Mouse (Mus musculus) neural tube, embryonic 13.5 days (tissue): ENCODE results near the gene Pla2g7. TPM values are rescaled to one million over a fixed set of nuclear protein-coding genes. Genes with fewer than 3 reads are reported as not detected.
"Not testable (repeated sequence)": the region's sequence is repeated elsewhere in the genome, so short reads cannot be mapped to it uniquely, and the experiment has no call there.

Source experiments
- ATAC-seq: fragments of 200-750 bp; cut with Nextera tagmentation; 2 replicates; pipeline ENCODE4 v1.8.0; 2017; ENCODE audit warnings: low read depth, mild to moderate bottlenecking, moderate TSS enrichment, moderate library complexity
- H3K27ac ChIP-seq: fragments of 300-500 bp; sonication (generic); replicated peaks from 2 replicates; pipeline ENCODE4 v1.5.1; 2015; ENCODE audit warnings: moderate library complexity, mild to moderate bottlenecking, inconsistent platforms
- H3K27me3 ChIP-seq: fragments of 300-500 bp; sonication (generic); 2 replicates; pipeline ENCODE4 v1.6.1; 2015; ENCODE audit warnings: mild to moderate bottlenecking, inconsistent platforms
- H3K36me3 ChIP-seq: fragments of 300-500 bp; sonication (generic); 2 replicates; pipeline ENCODE4 v1.6.1; 2015; ENCODE audit warnings: mild to moderate bottlenecking, inconsistent platforms
- H3K4me1 ChIP-seq: fragments of 300-500 bp; sonication (generic); replicated peaks from 2 replicates; pipeline ENCODE4 v1.6.1; 2015; ENCODE audit warnings: inconsistent platforms
- H3K4me2 ChIP-seq: fragments of 300-500 bp; sonication (generic); 2 replicates; pipeline ENCODE4 v1.6.1; 2015; ENCODE audit warnings: inconsistent platforms, mild to moderate bottlenecking, moderate library complexity
- H3K4me3 ChIP-seq: fragments of 300-500 bp; sonication (generic); 2 replicates; pipeline ENCODE4 v1.5.1; 2015; ENCODE audit warnings: mild to moderate bottlenecking, inconsistent platforms
- H3K9ac ChIP-seq: fragments of 300-500 bp; sonication (generic); 2 replicates; pipeline ENCODE4 v1.6.1; 2015; ENCODE audit warnings: moderate library complexity, mild to moderate bottlenecking, inconsistent platforms
- H3K9me3 ChIP-seq: fragments of 300-500 bp; sonication (generic); 2 replicates; pipeline ENCODE4 v1.6.1; 2016; ENCODE audit warnings: inconsistent platforms
- WGBS: fragments of 180-500 bp; shearing (Covaris S2); methylation state at CpG from one replicate; pipeline ENCODE4 v1.1.7; 2015; 5-methylcytosine and 5-hydroxymethylcytosine counted together
- polyA plus RNA-seq: library from polyadenylated mRNA; unstranded; fragments of >200 nt; fragmentation: Nextera tagmentation; extraction: Ambion mirVana; gene quantifications from 2 replicates; pipeline ENCODE4 v1.2.1, GENCODE M21; 2015

Pla2g7 gene
- polyA plus RNA-seq = 63.6 and 66.2 TPM in 2 replicates

GRCm38 (mm10) chr17:43567992-43568888 is at the start of gene Pla2g7:
Gene Pla2g7, plus strand, starts transcription at chr17:43568098.
- H3K4me3 ChIP-seq = peak within 1 kb of the TSS; percentile 48
- peaks cover 12% of the 10 kb centered on the region for H3K4me1 ChIP-seq
- H3K4me2 ChIP-seq = peak within 1 kb of the TSS; percentile 84
- WGBS = under 1% methylated on average over 34 of the region's 34 CpGs
- peak within 1 kb of the TSS; percentile 55 for H3K27ac ChIP-seq
- H3K36me3 ChIP-seq = no peaks in the 10 kb centered on the region
- H3K27me3 ChIP-seq = no peaks in the 10 kb centered on the region
- H3K9ac ChIP-seq = peak within 1 kb of the TSS; percentile 69
- H3K9me3 ChIP-seq = no peaks in the 10 kb centered on the region
- ATAC-seq = peak; percentile 88

- peak overlapping the region; percentile 16; the same call in 1 of the 2 replicates for H3K4me2 ChIP-seq
- H3K27ac ChIP-seq = no peak overlapping the region
- no peaks in the 10 kb centered on the region for H3K4me1 ChIP-seq
- no peaks in the 10 kb centered on the region for H3K27me3 ChIP-seq
- H3K9ac ChIP-seq = no peak overlapping the region
- H3K9me3 ChIP-seq = peaks cover 5% of the 10 kb centered on the region; the same call in 1 of the 2 replicates
- H3K4me3 ChIP-seq = no peak overlapping the region
- ATAC-seq = peak; percentile 79
- WGBS = 31% methylated on average over 18 of the region's 18 CpGs
- no peaks in the 10 kb centered on the region for H3K36me3 ChIP-seq
Measured at GRCm38 (mm10) chr17:43518644-43519409, 49.1 kb upstream of the Pla2g7 start.

DNA sequence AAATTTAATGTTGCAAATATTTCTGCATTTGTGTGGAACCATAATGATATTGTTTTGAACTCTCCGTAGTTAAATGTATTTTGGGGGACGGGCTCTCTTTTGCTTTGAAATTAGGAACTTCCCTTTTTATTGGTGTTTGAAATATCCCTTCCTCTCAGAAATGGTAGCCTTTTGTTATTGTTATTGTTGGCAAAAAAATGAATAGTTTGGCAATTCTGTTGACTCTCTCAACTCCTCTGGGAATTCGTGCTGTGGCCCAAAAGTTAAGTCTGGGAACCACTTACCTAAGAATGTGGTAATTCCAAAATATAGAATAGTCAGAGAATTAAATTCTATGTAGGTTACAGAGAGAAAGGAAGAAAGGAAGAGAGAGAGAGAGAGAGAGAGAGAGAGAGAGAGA is 47.7 kb upstream of the Pla2g7 start:
- Histone ChIP-seq H3K27ac (no peak overlapping the region), H3K4me3 (no peak overlapping the region), H3K4me1 (no peaks in the 10 kb centered on the region), H3K9me3 (no peaks in the 10 kb centered on the region), H3K4me2 (no peak overlapping the region), H3K9ac (no peak overlapping the region), H3K36me3 (no peaks in the 10 kb centered on the region), H3K27me3 (no peaks in the 10 kb centered on the region)
- WGBS = 83% methylated on average over 3 of the region's 3 CpGs
- ATAC-seq = no peak

- H3K4me3 ChIP-seq = no peak overlapping the region
- H3K27me3 ChIP-seq = no peaks in the 10 kb centered on the region
- H3K9ac ChIP-seq = no peak overlapping the region
- no peaks in the 10 kb centered on the region; the same call in 1 of the 2 replicates for H3K9me3 ChIP-seq
- WGBS = 79% methylated on average over 2 of the region's 2 CpGs
- no peak overlapping the region for H3K4me2 ChIP-seq
- ATAC-seq = no peak
- peaks cover 10% of the 10 kb centered on the region for H3K4me1 ChIP-seq
- no peaks in the 10 kb centered on the region for H3K36me3 ChIP-seq
- H3K27ac ChIP-seq = no peak overlapping the region
Measured at GRCm38 (mm10) chr17:43530507-43530906, 37.4 kb upstream of the Pla2g7 start.

- ATAC-seq = no peak
- no peak overlapping the region for H3K27ac ChIP-seq
- H3K4me2 ChIP-seq = no peak overlapping the region
- 94% methylated on average over 4 of the region's 4 CpGs for WGBS
- H3K9ac ChIP-seq = no peak overlapping the region
- peaks cover 10% of the 10 kb centered on the region for H3K4me1 ChIP-seq
- H3K4me3 ChIP-seq = no peak overlapping the region
- H3K9me3 ChIP-seq = no peaks in the 10 kb centered on the region; the same call in 1 of the 2 replicates
- H3K36me3 ChIP-seq = no peaks in the 10 kb centered on the region
- H3K27me3 ChIP-seq = no peaks in the 10 kb centered on the region
Measured at GRCm38 (mm10) chr17:43531192-43531591, 36.7 kb upstream of the Pla2g7 start.

DNA sequence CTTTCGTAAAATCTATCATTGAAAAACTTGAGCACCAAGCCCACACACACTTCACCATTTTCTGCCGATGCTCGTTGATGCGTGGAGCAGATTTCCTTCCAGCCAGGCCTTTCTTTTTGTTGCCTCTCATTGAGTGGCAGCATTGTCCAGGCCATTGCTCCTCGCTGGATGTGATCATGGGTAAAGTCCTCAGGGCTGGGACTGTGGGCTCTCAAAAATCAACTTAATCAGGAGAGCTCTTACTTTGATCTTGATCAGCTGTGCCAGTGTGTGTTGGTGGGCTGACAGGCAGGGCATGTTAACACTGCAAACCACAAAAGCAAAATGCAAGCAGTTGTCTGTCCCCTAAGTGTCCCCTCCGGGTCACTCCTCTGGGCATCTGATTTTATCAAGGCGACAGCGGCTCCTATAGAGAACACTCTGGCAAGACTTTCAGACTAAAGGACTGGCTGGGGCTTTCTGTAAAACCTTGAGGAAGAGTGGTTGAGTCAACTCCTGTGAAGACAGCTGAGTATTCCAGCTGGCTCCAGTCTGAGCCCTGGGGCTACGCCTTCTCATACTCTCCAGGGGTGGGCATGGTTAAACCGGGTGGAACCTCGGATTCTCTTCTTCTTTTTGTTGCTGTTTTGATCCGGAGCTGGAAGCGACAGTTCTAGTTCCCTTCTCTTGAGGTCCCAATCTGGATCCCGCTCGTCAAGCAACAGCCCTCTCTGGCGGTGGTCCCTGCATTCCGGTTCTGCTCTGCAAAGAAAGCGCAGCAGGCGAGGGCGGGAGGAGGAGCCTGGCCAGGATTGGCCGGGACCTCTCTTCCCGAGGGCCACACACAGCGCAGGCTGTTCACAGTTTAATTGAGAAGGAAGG is 33.3 kb upstream of the Pla2g7 start:
- H3K27me3 ChIP-seq = no peaks in the 10 kb centered on the region
- peak overlapping the region; percentile 18 for H3K4me3 ChIP-seq
- H3K4me1 ChIP-seq = peaks cover 10% of the 10 kb centered on the region
- no peaks in the 10 kb centered on the region for H3K36me3 ChIP-seq
- H3K4me2 ChIP-seq = peak overlapping the region; percentile 51
- H3K27ac ChIP-seq = no peak overlapping the region
- 10% methylated on average over 23 of the region's 23 CpGs for WGBS
- ATAC-seq = peak; percentile 61
- no peaks in the 10 kb centered on the region for H3K9me3 ChIP-seq
- H3K9ac ChIP-seq = no peak overlapping the region

- H3K4me3 ChIP-seq = not testable (repeated sequence)
- 86% methylated on average over 6 of the region's 6 CpGs for WGBS
Measured at GRCm38 (mm10) chr17:43536841-43537240, 31.1 kb upstream of the Pla2g7 start.

GRCm38 (mm10) chr17:43538767-43539166 is 29.1 kb upstream of the Pla2g7 start:
- H3K4me3 ChIP-seq = no peak overlapping the region
- WGBS = 79% methylated on average over 3 of the region's 3 CpGs
- no peak overlapping the region for H3K9ac ChIP-seq
- ATAC-seq = no peak
- H3K27ac ChIP-seq = no peak overlapping the region
- H3K4me1 ChIP-seq = peaks cover 10% of the 10 kb centered on the region
- H3K27me3 ChIP-seq = no peaks in the 10 kb centered on the region
- no peaks in the 10 kb centered on the region for H3K9me3 ChIP-seq
- H3K4me2 ChIP-seq = no peak overlapping the region
- no peaks in the 10 kb centered on the region for H3K36me3 ChIP-seq

More at GRCm38 (mm10) chr17:43536841-43537240, 31.1 kb upstream of the Pla2g7 start:
- not testable (repeated sequence) for H3K9ac ChIP-seq, H3K4me1 ChIP-seq, H3K36me3 ChIP-seq, H3K9me3 ChIP-seq, H3K27me3 ChIP-seq, H3K27ac ChIP-seq, H3K4me2 ChIP-seq, ATAC-seq

DNA sequence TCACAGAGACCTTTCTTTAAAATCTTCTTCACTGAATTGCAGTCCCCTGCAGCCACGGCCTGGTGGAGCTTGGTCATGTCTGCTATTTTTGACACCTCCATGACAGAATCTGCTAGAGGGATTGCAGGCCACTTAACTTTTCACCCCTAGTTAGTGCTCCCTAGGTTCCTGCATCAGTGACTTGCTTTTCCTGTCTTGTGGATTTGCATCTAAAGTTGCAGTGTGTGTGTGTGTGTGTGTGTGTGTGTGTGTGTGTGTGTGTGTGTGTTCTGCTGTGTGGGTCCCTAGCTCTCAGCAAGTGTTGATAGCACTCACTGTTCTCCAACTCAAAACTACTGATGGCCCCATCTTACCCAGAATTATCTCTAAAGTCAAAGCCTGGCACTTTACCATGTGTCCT is 24.4 kb upstream of the Pla2g7 start, which contains the start of gene Ankrd66:
TSS of gene Ankrd66 (minus strand) at position 101 of the 400 bp plus-strand sequence.
- H3K4me1 ChIP-seq = no peaks in the 10 kb centered on the region
- no peak within 1 kb of the TSS for H3K4me2 ChIP-seq
- 82% methylated on average over 1 of the region's 1 CpGs for WGBS
- H3K27ac ChIP-seq = no peak within 1 kb of the TSS
- no peaks in the 10 kb centered on the region for H3K9me3 ChIP-seq
- ATAC-seq = no peak
- no peaks in the 10 kb centered on the region for H3K36me3 ChIP-seq
- H3K4me3 ChIP-seq = no peak within 1 kb of the TSS
- H3K9ac ChIP-seq = no peak within 1 kb of the TSS
- no peaks in the 10 kb centered on the region for H3K27me3 ChIP-seq

DNA sequence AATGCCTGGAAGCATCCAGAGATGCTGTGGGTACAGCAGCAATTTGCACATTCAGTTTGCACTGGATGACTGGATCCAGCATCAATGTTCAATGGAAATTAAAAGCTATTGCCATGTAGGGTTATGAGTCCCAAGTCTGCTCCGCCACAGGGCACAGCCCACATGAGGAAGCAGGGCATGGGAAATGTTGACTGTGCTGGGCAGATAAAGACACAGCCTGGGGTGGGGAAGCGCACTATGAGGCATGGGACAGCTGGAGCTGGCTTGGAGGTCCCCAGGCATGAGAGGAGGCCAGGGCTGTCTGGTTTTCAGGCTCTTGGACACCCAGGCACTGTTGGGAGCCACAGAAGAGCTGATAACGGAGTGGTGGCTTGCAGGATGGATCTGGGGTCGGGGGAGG is 23.9 kb upstream of the Pla2g7 start:
- no peaks in the 10 kb centered on the region for H3K4me1 ChIP-seq
- H3K36me3 ChIP-seq = no peaks in the 10 kb centered on the region
- H3K9me3 ChIP-seq = no peaks in the 10 kb centered on the region
- H3K4me3 ChIP-seq = no peak overlapping the region
- H3K27me3 ChIP-seq = no peaks in the 10 kb centered on the region
- 88% methylated on average over 4 of the region's 4 CpGs for WGBS
- H3K4me2 ChIP-seq = no peak overlapping the region
- no peak overlapping the region for H3K27ac ChIP-seq
- H3K9ac ChIP-seq = no peak overlapping the region
- no peak for ATAC-seq

DNA sequence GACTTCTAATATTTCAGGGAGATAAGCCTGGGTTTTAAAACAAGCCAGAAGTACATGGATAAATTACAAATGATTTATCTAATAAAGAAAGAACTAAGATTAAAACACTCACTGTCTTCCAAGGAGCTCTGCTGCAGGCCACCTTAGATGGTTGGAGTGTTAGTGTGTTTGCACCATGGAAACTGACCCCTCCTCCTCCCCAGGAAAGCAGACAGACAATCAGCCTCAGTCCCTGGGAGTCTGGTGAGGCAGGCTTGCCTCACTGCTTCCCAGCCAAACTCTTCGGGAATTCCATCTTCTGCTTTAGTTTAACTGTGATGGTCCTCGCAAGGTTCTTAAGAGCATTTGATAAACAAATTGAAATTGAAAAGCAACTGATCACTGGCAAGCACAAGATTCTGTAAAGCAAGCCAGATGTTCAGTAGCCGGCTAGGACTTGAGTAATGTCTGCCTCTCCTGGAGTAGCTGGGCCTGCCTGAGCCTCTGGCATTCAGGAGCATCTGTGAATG is 16.7 kb upstream of the Pla2g7 start:
- no peak overlapping the region for H3K4me2 ChIP-seq
- H3K9me3 ChIP-seq = no peaks in the 10 kb centered on the region
- no peak; the same call in 1 of the 2 replicates for ATAC-seq
- H3K36me3 ChIP-seq = no peaks in the 10 kb centered on the region
- no peaks in the 10 kb centered on the region for H3K27me3 ChIP-seq
- no peak overlapping the region for H3K9ac ChIP-seq
- no peak overlapping the region for H3K27ac ChIP-seq
- no peaks in the 10 kb centered on the region for H3K4me1 ChIP-seq
- no peak overlapping the region for H3K4me3 ChIP-seq
- 43% methylated on average over 3 of the region's 3 CpGs for WGBS
